Mouse (Mus musculus) neural tube, embryonic 11.5 days (tissue): ENCODE measurements around the gene AC141477.1. TPM values are rescaled to one million over a fixed set of nuclear protein-coding genes. Genes with fewer than 3 reads are reported as not detected.

ENCODE experiments used
- ATAC-seq: fragments of 200-750 bp; cut with Nextera tagmentation; 2 replicates; pipeline ENCODE4 v1.8.0; 2017; ENCODE audit warnings: moderate number of reproducible peaks, mild to moderate bottlenecking, moderate TSS enrichment, moderate library complexity; ENCODE audit not compliant: insufficient read depth, low FRiP score, low TSS enrichment
- DNase-seq: peaks from one replicate; pipeline ENCODE4 v3.0.0-alpha.2; 2015; ENCODE audit warnings: low spot score
- H3K27ac ChIP-seq: fragments of 300-500 bp; sonication (generic); 2 replicates; pipeline ENCODE4 v1.5.1; 2014; ENCODE audit warnings: low read depth, mild to moderate bottlenecking, low read length
- H3K27me3 ChIP-seq: fragments of 300-500 bp; sonication (generic); 2 replicates; pipeline ENCODE4 v1.6.1; 2014; ENCODE audit warnings: mild to moderate bottlenecking, low read length, mixed read lengths; ENCODE audit not compliant: control insufficient read depth, insufficient read depth
- H3K36me3 ChIP-seq: fragments of 300-500 bp; sonication (generic); 2 replicates; pipeline ENCODE4 v1.6.1; 2014; ENCODE audit warnings: mild to moderate bottlenecking, low read length, moderate library complexity, mixed read lengths; ENCODE audit not compliant: control insufficient read depth, insufficient read depth
- H3K4me1 ChIP-seq: fragments of 300-500 bp; sonication (generic); 2 replicates; pipeline ENCODE4 v1.6.1; 2014; ENCODE audit warnings: low read length, mixed read lengths; ENCODE audit not compliant: control insufficient read depth, insufficient read depth
- H3K4me2 ChIP-seq: fragments of 300-500 bp; sonication (generic); 2 replicates; pipeline ENCODE4 v1.6.1; 2014; ENCODE audit warnings: low read depth, mild to moderate bottlenecking, moderate library complexity
- H3K4me3 ChIP-seq: fragments of 300-500 bp; sonication (generic); 2 replicates; pipeline ENCODE4 v1.5.1; 2014; ENCODE audit warnings: low read depth, low read length
- H3K9ac ChIP-seq: fragments of 300-500 bp; sonication (generic); 2 replicates; pipeline ENCODE4 v1.6.1; 2014; ENCODE audit warnings: mild to moderate bottlenecking, low read length
- H3K9me3 ChIP-seq: fragments of 300-500 bp; sonication (generic); 2 replicates; pipeline ENCODE4 v1.6.1; 2016; ENCODE audit warnings: low read length; ENCODE audit not compliant: control insufficient read depth
- WGBS: fragments of 180-500 bp; shearing (Covaris S2); extraction: QIAGEN DNeasy Blood & Tissue Kit; methylation state at CpG from one replicate; pipeline ENCODE4 v1.1.7; 2014; 5-methylcytosine and 5-hydroxymethylcytosine counted together
- polyA plus RNA-seq: library from polyadenylated mRNA; unstranded; fragments of >200 nt; fragmentation: Nextera tagmentation; extraction: Ambion mirVana; gene quantifications from 2 replicates; pipeline ENCODE4 v1.2.1, GENCODE M21; 2014

AC141477.1 gene
- polyA plus RNA-seq: not detected in 2 replicates

DNA sequence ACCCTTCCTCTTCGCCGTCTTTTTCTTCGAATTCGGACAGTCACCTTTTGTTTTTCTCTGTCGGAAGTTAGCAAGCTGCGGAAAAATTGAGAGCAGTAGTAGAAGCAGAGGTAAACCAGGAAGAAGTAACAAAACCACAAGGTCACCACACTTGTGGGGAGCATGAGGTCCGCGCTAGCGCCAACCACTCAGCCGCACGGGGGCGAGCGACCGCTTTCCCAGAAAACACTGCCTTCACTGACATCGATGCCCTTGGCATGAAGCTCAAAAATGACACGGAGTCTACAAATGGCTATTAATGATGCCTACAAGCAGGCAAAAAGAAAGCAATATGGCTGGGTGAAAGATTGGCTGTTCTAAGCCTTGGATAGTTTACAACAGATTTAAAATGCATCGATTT is at the start of gene AC141477.1:
TSS of gene AC141477.1 (minus strand) at position 164 of the 400 bp plus-strand sequence.
- DNase-seq (no peak), ATAC-seq (no peak)
- Histone ChIP-seq H3K27me3 (no peaks in the 10 kb centered on the region), H3K36me3 (peaks cover 10% of the 10 kb centered on the region), H3K4me2 (peak within 1 kb of the TSS; percentile 75; the same call in 1 of the 2 replicates), H3K4me3 (no peak within 1 kb of the TSS), H3K9ac (no peak within 1 kb of the TSS), H3K27ac (no peak within 1 kb of the TSS), H3K4me1 (peaks cover 2% of the 10 kb centered on the region; the same call in 1 of the 2 replicates), H3K9me3 (no peaks in the 10 kb centered on the region)
- WGBS: 95% methylated on average over 17 of the region's 17 CpGs

DNA sequence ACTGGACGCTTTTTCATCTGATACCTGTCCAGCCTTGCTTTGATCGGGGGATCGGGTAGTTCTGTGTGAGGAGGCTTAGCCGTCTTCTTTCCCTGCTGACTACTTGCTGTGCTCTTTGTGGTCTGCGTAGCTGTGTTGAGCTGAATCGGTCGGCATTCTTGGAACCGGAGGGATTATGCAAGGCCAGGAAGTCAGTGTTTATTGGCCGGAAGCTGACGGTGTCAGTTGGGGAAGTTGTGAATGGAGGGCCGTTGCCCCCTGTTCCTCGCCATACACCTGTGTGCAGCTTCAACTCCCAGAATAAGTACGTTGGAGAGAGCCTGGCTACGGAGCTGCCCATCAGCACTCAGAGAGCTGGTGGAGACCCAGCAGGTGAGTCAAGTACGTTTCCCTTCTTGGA is 49.0 kb upstream of the AC141477.1 start:
- WGBS: 94% methylated on average over 15 of the region's 15 CpGs
- Histone ChIP-seq H3K27me3 (no peaks in the 10 kb centered on the region), H3K4me2 (no peak overlapping the region), H3K27ac (no peak overlapping the region), H3K4me3 (no peak overlapping the region), H3K36me3 (peaks cover 17% of the 10 kb centered on the region), H3K4me1 (no peaks in the 10 kb centered on the region), H3K9ac (no peak overlapping the region), H3K9me3 (no peaks in the 10 kb centered on the region)
- DNase-seq (no peak), ATAC-seq (no peak)

DNA sequence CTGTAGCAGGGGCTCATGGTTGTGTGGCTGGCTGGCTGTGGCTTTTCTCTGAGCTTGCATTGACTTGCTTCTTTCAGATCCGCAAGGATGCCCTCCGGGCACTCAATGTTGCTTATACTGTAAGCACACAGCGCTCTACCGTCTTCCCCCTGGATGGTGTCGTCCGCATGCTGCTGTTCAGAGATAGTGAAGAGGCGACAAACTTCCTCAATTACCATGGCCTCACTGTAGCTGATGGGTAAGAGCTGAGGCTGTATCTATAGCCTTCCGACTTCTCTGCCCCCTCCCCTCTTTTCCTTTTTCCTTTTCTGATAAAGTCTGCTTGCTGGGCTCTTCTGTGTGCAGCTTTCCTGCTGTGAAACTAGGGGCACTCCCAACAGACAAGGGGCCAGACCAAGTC is 48.0 kb upstream of the AC141477.1 start:
- WGBS: 94% methylated on average over 8 of the region's 8 CpGs
- no peak overlapping the region for H3K4me2 ChIP-seq
- no peaks in the 10 kb centered on the region for H3K4me1 ChIP-seq
- H3K36me3 ChIP-seq: peaks cover 11% of the 10 kb centered on the region
- no peak overlapping the region for H3K4me3 ChIP-seq
- no peaks in the 10 kb centered on the region for H3K27me3 ChIP-seq
- H3K9me3 ChIP-seq: no peaks in the 10 kb centered on the region
- H3K27ac ChIP-seq: no peak overlapping the region
- DNase-seq: no peak
- ATAC-seq: no peak
- H3K9ac ChIP-seq: no peak overlapping the region

DNA sequence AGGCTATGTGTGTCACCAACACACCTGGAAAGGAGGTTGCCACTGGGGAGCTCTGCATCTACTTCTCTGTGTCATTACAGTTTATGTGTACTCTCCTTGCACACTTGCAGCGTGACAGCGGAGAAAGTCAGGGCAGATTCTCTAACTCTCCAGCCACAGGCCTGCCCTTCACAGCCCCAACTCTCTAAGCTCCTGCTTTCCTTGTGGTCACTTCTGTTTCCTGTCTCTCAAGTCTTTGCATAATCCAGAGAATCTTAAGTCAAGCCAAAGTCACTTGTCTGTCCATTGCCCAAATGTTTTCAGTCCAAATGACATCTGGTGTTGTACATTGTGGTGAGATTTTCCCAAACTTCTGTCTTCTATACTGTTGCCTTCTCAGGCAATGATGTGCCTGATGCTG is 46.1 kb upstream of the AC141477.1 start:
- Histone ChIP-seq H3K27ac (no peak overlapping the region), H3K4me3 (no peak overlapping the region), H3K4me2 (no peak overlapping the region), H3K9ac (no peak overlapping the region), H3K27me3 (no peaks in the 10 kb centered on the region), H3K4me1 (no peaks in the 10 kb centered on the region), H3K9me3 (no peaks in the 10 kb centered on the region), H3K36me3 (peaks cover 17% of the 10 kb centered on the region)
- WGBS: 98% methylated on average over 2 of the region's 2 CpGs
- ATAC-seq: no peak
- no peak for DNase-seq

DNA sequence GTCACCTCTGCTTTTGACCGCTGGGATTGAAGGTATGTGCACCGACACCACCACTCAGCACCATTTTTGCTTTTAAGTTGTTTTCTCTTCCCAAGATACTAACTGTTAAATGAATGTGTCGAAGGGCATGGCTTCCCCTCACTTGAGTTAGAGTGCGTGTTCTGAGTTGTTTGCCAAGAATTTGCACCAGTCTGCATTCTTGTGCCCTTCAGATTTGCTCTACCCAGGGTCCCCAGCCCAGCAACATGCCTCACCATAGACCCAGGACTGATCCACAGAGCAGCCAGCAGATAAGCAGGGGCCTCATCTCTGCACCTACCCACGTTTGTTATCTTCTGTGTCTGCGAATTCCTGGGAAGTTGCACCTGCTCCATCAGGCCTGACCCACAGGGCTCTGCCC is 41.2 kb upstream of the AC141477.1 start:
- H3K27me3 ChIP-seq: no peaks in the 10 kb centered on the region
- peaks cover 29% of the 10 kb centered on the region for H3K36me3 ChIP-seq
- ATAC-seq (no peak), DNase-seq (no peak)
- no peak overlapping the region for H3K9ac ChIP-seq
- no peak overlapping the region for H3K27ac ChIP-seq
- H3K4me2 ChIP-seq: no peak overlapping the region
- H3K4me1 ChIP-seq: no peaks in the 10 kb centered on the region
- WGBS: 91% methylated on average over 6 of the region's 6 CpGs
- no peaks in the 10 kb centered on the region for H3K9me3 ChIP-seq
- no peak overlapping the region for H3K4me3 ChIP-seq

DNA sequence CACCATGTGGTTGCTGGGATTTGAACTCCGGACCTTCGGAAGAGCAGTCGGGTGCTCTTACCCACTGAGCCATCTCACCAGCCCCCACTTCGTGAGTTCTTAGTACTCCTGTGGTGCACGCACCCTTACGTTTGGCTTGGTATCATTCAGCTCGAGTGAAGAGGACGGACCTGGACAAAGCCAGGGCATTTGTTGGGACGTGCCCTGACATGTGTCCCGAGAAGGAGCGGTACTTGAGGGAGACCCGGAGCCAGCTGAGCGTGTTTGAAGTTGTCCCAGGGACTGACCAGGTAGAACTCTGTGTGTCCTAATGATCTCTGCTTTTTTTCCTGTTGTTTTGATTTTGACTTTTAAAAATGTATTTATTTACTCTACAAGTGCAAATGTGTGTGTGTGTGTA is 40.6 kb upstream of the AC141477.1 start:
- 98% methylated on average over 13 of the region's 13 CpGs for WGBS
- no peak overlapping the region for H3K4me3 ChIP-seq
- no peak for ATAC-seq
- H3K4me2 ChIP-seq: no peak overlapping the region
- H3K27me3 ChIP-seq: no peaks in the 10 kb centered on the region
- H3K4me1 ChIP-seq: no peaks in the 10 kb centered on the region
- no peaks in the 10 kb centered on the region for H3K9me3 ChIP-seq
- H3K27ac ChIP-seq: no peak overlapping the region
- no peak for DNase-seq
- peaks cover 25% of the 10 kb centered on the region for H3K36me3 ChIP-seq
- no peak overlapping the region for H3K9ac ChIP-seq

DNA sequence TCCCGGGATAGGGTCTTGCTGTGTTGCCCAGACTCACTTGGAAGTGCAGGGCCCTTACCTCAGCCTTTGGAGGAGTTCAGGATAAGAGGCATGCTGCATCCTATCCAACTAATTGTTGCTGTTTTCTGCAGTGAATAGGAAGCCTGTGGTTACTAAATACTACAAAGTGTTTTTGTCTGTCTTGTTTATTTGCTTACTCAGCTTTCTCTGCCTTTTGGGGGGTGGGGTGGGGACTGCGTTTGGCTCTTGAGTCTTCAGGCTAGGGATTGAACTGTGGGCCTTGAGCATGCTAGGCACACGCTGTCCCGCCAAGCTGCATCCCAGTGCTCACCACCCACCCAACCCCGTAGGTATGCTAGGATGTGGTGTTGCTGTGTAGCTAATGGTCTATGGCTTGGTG is 33.5 kb upstream of the AC141477.1 start:
- DNase-seq (no peak), ATAC-seq (no peak)
- 90% methylated on average over 5 of the region's 5 CpGs for WGBS
- Histone ChIP-seq H3K4me1 (no peaks in the 10 kb centered on the region), H3K36me3 (peaks cover 22% of the 10 kb centered on the region), H3K4me3 (no peak overlapping the region), H3K9ac (no peak overlapping the region), H3K4me2 (no peak overlapping the region), H3K27ac (no peak overlapping the region), H3K27me3 (no peaks in the 10 kb centered on the region), H3K9me3 (no peaks in the 10 kb centered on the region)

DNA sequence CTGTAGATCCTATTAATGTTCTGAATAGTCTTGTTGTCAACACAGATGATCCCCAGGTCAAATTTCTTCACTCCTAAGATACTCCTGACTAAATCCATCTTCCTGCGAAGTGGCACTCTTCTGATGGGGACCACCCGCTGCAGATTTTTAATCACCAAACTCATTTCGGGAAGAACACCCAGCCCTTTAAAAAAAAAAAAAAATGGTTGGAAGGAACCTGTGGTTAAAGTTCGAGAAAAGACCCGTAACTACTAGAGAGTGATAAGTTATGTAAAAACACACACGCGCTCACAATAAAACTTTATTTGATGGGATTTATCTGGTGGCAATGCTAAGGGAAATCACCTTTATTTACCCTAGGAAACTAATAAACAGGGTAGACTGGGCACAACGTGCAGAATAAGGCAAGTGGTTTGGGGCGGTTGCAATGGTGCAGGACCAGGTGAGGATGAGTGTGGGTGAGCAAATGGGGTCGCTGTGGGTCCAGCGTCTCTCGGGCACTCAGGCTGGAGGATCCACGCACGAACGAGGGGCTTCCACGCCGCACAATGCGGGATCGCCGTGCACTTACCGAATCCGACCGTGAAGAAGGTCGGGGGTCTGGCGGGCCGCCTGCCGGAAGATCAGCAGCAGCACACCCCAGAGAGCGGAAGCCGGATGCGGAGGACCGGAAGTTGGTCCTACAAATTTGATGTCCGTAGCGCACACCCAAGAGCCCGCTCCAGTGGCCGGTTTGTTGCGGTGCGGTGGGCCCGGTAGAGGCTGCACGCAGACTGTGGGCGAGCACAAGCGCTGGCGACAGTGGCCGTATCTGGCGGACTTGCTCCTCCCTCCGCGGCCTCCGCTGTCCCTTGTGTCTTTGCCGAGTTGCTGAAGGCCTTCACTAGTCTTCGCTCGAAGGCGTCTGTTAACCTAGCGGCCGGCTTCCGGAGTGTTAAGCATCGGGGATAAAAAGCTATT is 28.2 kb upstream of the AC141477.1 start, which contains the start of the genes Mcm3ap and Ybey:
TSS of gene Mcm3ap (plus strand) at position 725 of the 960 bp plus-strand sequence.
TSS of gene Ybey (minus strand) at position 912 of the 960 bp plus-strand sequence.
- H3K27ac ChIP-seq: peak within 1 kb of the TSS; percentile 87
- peak within 1 kb of the TSS; percentile 67 for H3K4me3 ChIP-seq
- H3K36me3 ChIP-seq: peaks cover 7% of the 10 kb centered on the region
- H3K9me3 ChIP-seq: no peaks in the 10 kb centered on the region
- 2% methylated on average over 55 of the region's 55 CpGs for WGBS
- H3K4me2 ChIP-seq: peak within 1 kb of the TSS; percentile 58
- H3K27me3 ChIP-seq: no peaks in the 10 kb centered on the region
- ATAC-seq: peak; percentile 95
- H3K4me1 ChIP-seq: no peaks in the 10 kb centered on the region
- H3K9ac ChIP-seq: peak within 1 kb of the TSS; percentile 92
- DNase-seq: peak; percentile 93

DNA sequence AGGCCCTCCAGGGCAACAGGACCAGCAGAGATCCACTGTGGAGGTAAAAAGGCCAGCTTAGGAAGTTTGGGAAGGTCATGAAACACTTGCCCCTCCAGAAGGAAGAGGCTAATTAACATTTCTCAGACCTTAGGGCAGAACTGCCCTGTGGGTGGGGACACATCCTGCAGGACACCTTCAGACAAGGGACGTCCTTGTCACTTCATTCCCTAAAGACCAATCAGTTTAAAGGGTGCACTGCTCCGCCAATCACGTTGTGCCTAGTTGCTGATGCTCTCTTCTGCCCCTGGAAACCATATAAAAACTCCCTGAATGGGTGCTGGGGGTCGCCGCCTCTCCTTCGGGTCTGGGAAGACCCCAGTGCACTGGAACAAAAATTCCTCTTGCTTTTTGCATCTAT is 22.5 kb upstream of the AC141477.1 start:
- DNase-seq (no peak), ATAC-seq (no peak)
- Histone ChIP-seq H3K27ac (no peak overlapping the region), H3K27me3 (no peaks in the 10 kb centered on the region), H3K9me3 (no peaks in the 10 kb centered on the region; the same call in 1 of the 2 replicates), H3K4me1 (no peaks in the 10 kb centered on the region), H3K9ac (no peak overlapping the region), H3K36me3 (no peaks in the 10 kb centered on the region), H3K4me3 (no peak overlapping the region), H3K4me2 (no peak overlapping the region)
- 89% methylated on average over 6 of the region's 6 CpGs for WGBS
